Mouse (Mus musculus) liver, embryonic 12.5 days (tissue): ENCODE data around the gene Adcy3. TPM values are rescaled to one million over a fixed set of nuclear protein-coding genes. Genes with fewer than 3 reads are reported as not detected.
"Not testable (repeated sequence)": the region's sequence is repeated elsewhere in the genome, so short reads cannot be mapped to it uniquely, and the experiment has no call there.

Experiments used
- ATAC-seq: fragments of 200-750 bp; cut with Nextera tagmentation; 2 replicates; pipeline ENCODE4 v1.8.0; 2017; ENCODE audit warnings: moderate number of reproducible peaks, mild to moderate bottlenecking, moderate library complexity
- H3K27ac ChIP-seq: fragments of 300-500 bp; sonication (generic); 2 replicates; pipeline ENCODE4 v1.5.1; 2016; ENCODE audit warnings: mild to moderate bottlenecking
- H3K27me3 ChIP-seq: fragments of 300-500 bp; sonication (generic); replicated peaks from 2 replicates; pipeline ENCODE4 v1.6.1; 2016; ENCODE audit warnings: mild to moderate bottlenecking, moderate library complexity
- H3K36me3 ChIP-seq: fragments of 300-500 bp; sonication (generic); 2 replicates; pipeline ENCODE4 v1.6.1; 2016; ENCODE audit warnings: mild to moderate bottlenecking, moderate library complexity
- H3K4me1 ChIP-seq: fragments of 300-500 bp; sonication (generic); 2 replicates; pipeline ENCODE4 v1.6.1; 2016
- H3K4me2 ChIP-seq: fragments of 300-500 bp; sonication (generic); 2 replicates; pipeline ENCODE4 v1.6.1; 2016; ENCODE audit warnings: mild to moderate bottlenecking, moderate library complexity
- H3K4me3 ChIP-seq: fragments of 300-500 bp; sonication (generic); 2 replicates; pipeline ENCODE4 v1.5.1; 2016; ENCODE audit warnings: mild to moderate bottlenecking, moderate library complexity
- H3K9ac ChIP-seq: fragments of 300-500 bp; sonication (generic); 2 replicates; pipeline ENCODE4 v1.6.1; 2016; ENCODE audit warnings: mild to moderate bottlenecking, moderate library complexity
- H3K9me3 ChIP-seq: fragments of 300-500 bp; sonication (generic); replicated peaks from 2 replicates; pipeline ENCODE4 v1.6.1; 2016; ENCODE audit warnings: mild to moderate bottlenecking, moderate library complexity
- WGBS: fragments of 180-500 bp; shearing (Covaris S2); methylation state at CpG from one replicate; pipeline ENCODE4 v1.1.7; 2016; ENCODE audit not compliant: insufficient replicate concordance; 5-methylcytosine and 5-hydroxymethylcytosine counted together
- polyA plus RNA-seq: library from polyadenylated mRNA; unstranded; fragments of >200 nt; fragmentation: Nextera tagmentation; extraction: Ambion mirVana; gene quantifications from 2 replicates; pipeline ENCODE4 v1.2.1, GENCODE M21; 2016

The Adcy3 gene
- polyA plus RNA-seq, 1 experiment from 2014 or later = 2.0 TPM

GRCm38 (mm10) chr12:4209196-4209595 is 76.3 kb downstream of the Adcy3 start:
- H3K4me3 ChIP-seq = no peak overlapping the region
- 89% methylated on average over 9 of the region's 9 CpGs for WGBS
- peaks cover 71% of the 10 kb centered on the region for H3K36me3 ChIP-seq
- no peaks in the 10 kb centered on the region for H3K9me3 ChIP-seq
- no peaks in the 10 kb centered on the region for H3K27me3 ChIP-seq
- no peak overlapping the region for H3K4me2 ChIP-seq
- no peaks in the 10 kb centered on the region for H3K4me1 ChIP-seq
- H3K9ac ChIP-seq = no peak overlapping the region
- H3K27ac ChIP-seq = no peak overlapping the region
- no peak for ATAC-seq

- 69% methylated on average over 9 of the region's 9 CpGs for WGBS
These were observed 78.3 kb downstream of the Adcy3 start for GRCm38 (mm10) chr12:4211174-4211573.

DNA sequence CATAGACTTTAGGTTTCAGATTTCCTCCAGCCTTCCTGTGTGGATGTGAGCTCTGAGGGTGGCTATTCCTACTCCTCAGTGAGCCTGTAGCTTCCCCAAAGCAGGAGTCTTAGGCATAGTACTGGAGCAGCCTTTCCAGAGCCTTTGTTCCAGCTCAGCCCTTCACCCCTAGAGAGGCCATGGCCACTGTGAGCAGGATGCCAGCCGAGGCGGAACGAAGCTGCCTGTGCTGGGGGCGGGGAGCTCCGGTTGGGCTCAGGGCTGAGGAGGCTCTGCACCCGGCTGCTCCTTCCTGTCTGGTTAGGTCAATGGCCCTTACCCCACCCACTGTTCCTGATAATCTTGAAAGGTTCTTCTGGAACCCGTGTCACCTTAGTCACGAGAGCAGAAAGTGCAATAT is 80.0 kb downstream of the Adcy3 start:
- H3K36me3 ChIP-seq = peaks cover 84% of the 10 kb centered on the region

More at GRCm38 (mm10) chr12:4211174-4211573, 78.3 kb downstream of the Adcy3 start:
- Histone ChIP-seq H3K4me3 (no peak overlapping the region), H3K4me1 (no peaks in the 10 kb centered on the region), H3K9ac (no peak overlapping the region), H3K27me3 (no peaks in the 10 kb centered on the region), H3K36me3 (peaks cover 77% of the 10 kb centered on the region), H3K9me3 (no peaks in the 10 kb centered on the region), H3K27ac (no peak overlapping the region), H3K4me2 (no peak overlapping the region)
- no peak for ATAC-seq

DNA sequence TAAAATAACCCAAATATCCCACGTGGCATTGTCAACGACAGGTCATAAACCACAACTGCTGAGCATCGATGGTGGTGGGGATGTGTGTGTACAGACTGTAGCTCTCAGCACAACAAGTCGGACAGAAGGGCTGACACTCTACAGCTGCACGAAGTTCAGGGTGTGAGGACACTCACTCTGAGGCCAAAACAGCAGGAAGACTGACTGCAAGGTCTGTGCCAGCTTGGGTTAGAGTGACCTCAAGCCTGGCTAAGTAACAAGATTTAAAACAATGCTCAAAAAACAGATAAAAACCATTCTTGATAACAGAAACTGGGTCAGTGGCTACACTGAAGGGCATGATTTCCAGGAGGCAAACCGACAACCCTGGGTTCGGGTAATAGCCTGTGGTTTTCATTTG is 97.3 kb downstream of the Adcy3 start:
- Histone ChIP-seq H3K27ac (no peak overlapping the region), H3K9ac (no peak overlapping the region), H3K4me2 (no peak overlapping the region), H3K4me3 (no peak overlapping the region), H3K9me3 (no peaks in the 10 kb centered on the region), H3K4me1 (peaks cover 21% of the 10 kb centered on the region), H3K36me3 (peaks cover 64% of the 10 kb centered on the region), H3K27me3 (no peaks in the 10 kb centered on the region)
- ATAC-seq = no peak
- 81% methylated on average over 7 of the region's 7 CpGs for WGBS

More for the DNA sequence above, 80.0 kb downstream of the Adcy3 start:
- Histone ChIP-seq H3K27me3 (no peaks in the 10 kb centered on the region), H3K4me1 (no peaks in the 10 kb centered on the region), H3K4me3 (no peak overlapping the region), H3K27ac (no peak overlapping the region), H3K4me2 (no peak overlapping the region), H3K9me3 (no peaks in the 10 kb centered on the region), H3K9ac (no peak overlapping the region)
- 64% methylated on average over 8 of the region's 8 CpGs for WGBS
- ATAC-seq = no peak

GRCm38 (mm10) chr12:4232777-4233176 is 99.9 kb downstream of the Adcy3 start:
- peak overlapping the region; percentile 2; the same call in 1 of the 2 replicates for H3K27ac ChIP-seq
- H3K4me2 ChIP-seq = peak overlapping the region; percentile 76
- ATAC-seq = no peak
- peaks cover 21% of the 10 kb centered on the region for H3K4me1 ChIP-seq
- peak overlapping the region; percentile 78 for H3K9ac ChIP-seq
- 20% methylated on average over 4 of the region's 4 CpGs for WGBS
- peak overlapping the region; percentile 79 for H3K4me3 ChIP-seq
- H3K36me3 ChIP-seq = peaks cover 51% of the 10 kb centered on the region
- H3K27me3 ChIP-seq = no peaks in the 10 kb centered on the region
- H3K9me3 ChIP-seq = no peaks in the 10 kb centered on the region

DNA sequence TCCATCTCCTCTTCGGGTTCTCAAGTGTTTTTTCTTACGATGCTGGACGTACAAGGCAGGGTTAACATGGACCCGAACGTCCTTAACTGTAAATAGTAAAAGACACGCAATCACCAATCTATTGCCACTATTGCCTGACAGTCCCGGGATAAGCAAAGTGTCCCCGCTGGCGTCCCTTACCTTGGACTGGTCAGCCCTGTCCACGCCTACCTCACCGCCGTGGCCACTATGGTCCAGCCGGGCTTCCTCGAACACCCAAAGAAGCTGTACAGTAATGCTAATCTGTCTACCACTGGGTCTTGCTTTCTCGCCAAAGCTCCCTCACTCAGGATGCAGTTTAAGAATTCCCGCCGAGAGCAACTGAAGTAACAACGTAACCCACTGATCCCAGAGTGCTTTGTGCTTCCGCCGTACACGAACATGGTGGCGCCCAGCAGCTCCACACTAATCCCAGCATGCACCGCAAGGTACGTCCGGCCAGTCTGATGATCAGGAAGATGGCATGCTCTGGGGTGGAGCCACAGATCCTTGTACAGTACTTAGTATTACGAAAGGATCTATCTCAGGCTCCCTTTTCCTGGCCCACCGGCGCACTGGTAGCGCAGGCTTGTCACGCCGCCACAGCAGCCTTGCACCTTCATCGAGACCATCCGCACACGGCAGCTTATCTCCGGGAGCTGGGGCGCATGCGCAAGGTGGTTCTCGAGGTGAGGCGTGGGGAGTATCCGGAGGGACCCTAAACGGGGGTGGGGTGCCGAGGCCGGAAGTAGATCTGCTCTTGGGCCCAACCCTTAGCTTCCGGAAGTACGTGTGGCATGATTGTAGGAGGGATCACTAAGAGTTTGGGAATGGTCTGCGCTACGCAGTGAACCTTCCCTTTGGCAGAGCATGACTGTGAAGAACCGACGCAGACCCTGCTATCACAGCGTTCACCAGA is 100.9 kb downstream of the Adcy3 start, which contains the start of the genes Ptrhd1 and Cenpo:
TSS of gene Ptrhd1 (plus strand) at position 456 of the 937 bp plus-strand sequence.
TSS of gene Cenpo (minus strand) at position 723 of the 937 bp plus-strand sequence.
- peak; percentile 95 for ATAC-seq
- peak within 1 kb of the TSS; percentile 93 for H3K27ac ChIP-seq
- no peaks in the 10 kb centered on the region for H3K9me3 ChIP-seq
- peaks cover 21% of the 10 kb centered on the region for H3K4me1 ChIP-seq
- peaks cover 49% of the 10 kb centered on the region for H3K36me3 ChIP-seq
- H3K27me3 ChIP-seq = no peaks in the 10 kb centered on the region
- H3K9ac ChIP-seq = peak within 1 kb of the TSS; percentile 78
- WGBS = under 1% methylated on average over 50 of the region's 50 CpGs
- H3K4me3 ChIP-seq = peak within 1 kb of the TSS; percentile 79
- H3K4me2 ChIP-seq = peak within 1 kb of the TSS; percentile 76

GRCm38 (mm10) chr12:4237481-4237880 is 104.6 kb downstream of the Adcy3 start:
- H3K27me3 ChIP-seq = no peaks in the 10 kb centered on the region

DNA sequence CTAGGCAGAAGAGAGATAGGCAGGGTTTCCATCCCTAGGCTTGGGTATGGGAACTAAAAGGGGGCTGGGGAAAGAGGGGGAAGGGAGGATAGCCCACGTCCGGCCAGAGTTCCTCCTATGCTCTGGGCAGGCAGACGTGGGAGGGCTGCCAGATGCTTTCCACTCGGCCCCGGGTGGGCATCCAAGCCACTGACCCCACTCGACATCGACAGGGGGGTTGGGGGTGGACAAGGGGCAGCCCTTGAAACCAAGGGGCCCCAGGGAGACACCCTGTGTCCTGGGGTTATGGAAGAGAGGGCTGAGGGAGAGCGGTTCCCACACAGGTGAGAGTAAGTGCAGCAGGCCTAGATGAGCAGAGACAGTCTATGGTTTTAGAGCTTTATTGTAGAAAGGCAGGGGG is 107.4 kb downstream of the Adcy3 start:
- not testable (repeated sequence) for ATAC-seq, H3K9me3 ChIP-seq, H3K27ac ChIP-seq, H3K9ac ChIP-seq, H3K27me3 ChIP-seq, H3K4me3 ChIP-seq, H3K4me2 ChIP-seq, H3K4me1 ChIP-seq
- H3K36me3 ChIP-seq = peaks cover 21% of the 10 kb centered on the region
- 50% methylated on average over 8 of the region's 8 CpGs for whole genome bisulfite sequencing

More at GRCm38 (mm10) chr12:4237481-4237880, 104.6 kb downstream of the Adcy3 start:
- Histone ChIP-seq H3K4me2 (no peak overlapping the region), H3K27ac (no peak overlapping the region), H3K36me3 (peaks cover 21% of the 10 kb centered on the region), H3K4me3 (no peak overlapping the region), H3K9ac (no peak overlapping the region), H3K4me1 (peaks cover 11% of the 10 kb centered on the region), H3K9me3 (no peaks in the 10 kb centered on the region)
- ATAC-seq = no peak
- WGBS = 82% methylated on average over 15 of the region's 15 CpGs

GRCm38 (mm10) chr12:4243805-4244204 is 110.9 kb downstream of the Adcy3 start:
- Histone ChIP-seq H3K27ac (no peak overlapping the region), H3K9ac (no peak overlapping the region), H3K4me2 (no peak overlapping the region), H3K4me1 (peaks cover 3% of the 10 kb centered on the region; the same call in 1 of the 2 replicates), H3K9me3 (no peaks in the 10 kb centered on the region), H3K36me3 (0 out of 2 replicates have a peak, but pooled peaks cover under 1% of the 10 kb centered on the region), H3K27me3 (no peaks in the 10 kb centered on the region), H3K4me3 (no peak overlapping the region)
- no peak for ATAC-seq
- WGBS = 64% methylated on average over 2 of the region's 2 CpGs

GRCm38 (mm10) chr12:4245742-4246141 is 112.8 kb downstream of the Adcy3 start:
- no peak overlapping the region for H3K4me3 ChIP-seq
- H3K4me1 ChIP-seq = 0 out of 2 replicates have a peak, but pooled peaks cover 3% of the 10 kb centered on the region
- 74% methylated on average over 10 of the region's 10 CpGs for WGBS
- no peaks in the 10 kb centered on the region for H3K36me3 ChIP-seq
- no peak overlapping the region for H3K9ac ChIP-seq
- no peaks in the 10 kb centered on the region for H3K9me3 ChIP-seq
- no peaks in the 10 kb centered on the region for H3K27me3 ChIP-seq
- no peak overlapping the region for H3K27ac ChIP-seq
- ATAC-seq = no peak
- no peak overlapping the region for H3K4me2 ChIP-seq

DNA sequence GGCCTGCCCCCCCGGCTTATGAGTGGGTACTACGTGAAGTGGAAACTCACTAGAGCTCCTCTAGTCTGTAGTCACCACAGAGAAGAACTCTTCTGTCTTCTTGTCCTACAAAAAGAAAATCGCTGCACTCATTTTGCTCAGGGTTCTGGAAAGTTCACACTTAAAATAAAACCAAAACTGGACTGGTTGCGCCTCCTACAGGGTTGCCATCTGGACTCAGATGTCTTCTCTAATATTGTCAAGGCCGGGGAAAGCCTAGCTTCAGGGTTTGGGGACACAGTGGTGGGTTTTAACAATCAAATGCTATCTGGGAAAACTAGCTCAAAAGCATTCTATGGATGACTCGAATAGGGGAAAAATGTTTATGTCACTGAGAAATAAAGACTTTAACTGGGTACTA is 116.9 kb downstream of the Adcy3 start:
- Histone ChIP-seq H3K4me1 (peaks cover 27% of the 10 kb centered on the region), H3K27me3 (no peaks in the 10 kb centered on the region), H3K9me3 (no peaks in the 10 kb centered on the region), H3K4me3 (no peak overlapping the region), H3K36me3 (no peaks in the 10 kb centered on the region), H3K4me2 (no peak overlapping the region), H3K27ac (no peak overlapping the region), H3K9ac (no peak overlapping the region)
- no peak for ATAC-seq
- WGBS = 81% methylated on average over 6 of the region's 6 CpGs
